Mouse (Mus musculus) liver, postnatal 0 days (tissue): ENCODE measurements around the gene Ehhadh.

Source experiments
- CTCF ChIP-seq: sonication (generic); IDR thresholded peaks from 2 replicates; pipeline ENCODE4 v1.5.1; 2016; ENCODE audit warnings: antibody characterized with exemption, low read depth
- EP300 ChIP-seq: IDR thresholded peaks from 2 replicates; pipeline ENCODE4 v1.6.1; 2016; ENCODE audit warnings: antibody characterized with exemption, low read depth, mild to moderate bottlenecking

DNA sequence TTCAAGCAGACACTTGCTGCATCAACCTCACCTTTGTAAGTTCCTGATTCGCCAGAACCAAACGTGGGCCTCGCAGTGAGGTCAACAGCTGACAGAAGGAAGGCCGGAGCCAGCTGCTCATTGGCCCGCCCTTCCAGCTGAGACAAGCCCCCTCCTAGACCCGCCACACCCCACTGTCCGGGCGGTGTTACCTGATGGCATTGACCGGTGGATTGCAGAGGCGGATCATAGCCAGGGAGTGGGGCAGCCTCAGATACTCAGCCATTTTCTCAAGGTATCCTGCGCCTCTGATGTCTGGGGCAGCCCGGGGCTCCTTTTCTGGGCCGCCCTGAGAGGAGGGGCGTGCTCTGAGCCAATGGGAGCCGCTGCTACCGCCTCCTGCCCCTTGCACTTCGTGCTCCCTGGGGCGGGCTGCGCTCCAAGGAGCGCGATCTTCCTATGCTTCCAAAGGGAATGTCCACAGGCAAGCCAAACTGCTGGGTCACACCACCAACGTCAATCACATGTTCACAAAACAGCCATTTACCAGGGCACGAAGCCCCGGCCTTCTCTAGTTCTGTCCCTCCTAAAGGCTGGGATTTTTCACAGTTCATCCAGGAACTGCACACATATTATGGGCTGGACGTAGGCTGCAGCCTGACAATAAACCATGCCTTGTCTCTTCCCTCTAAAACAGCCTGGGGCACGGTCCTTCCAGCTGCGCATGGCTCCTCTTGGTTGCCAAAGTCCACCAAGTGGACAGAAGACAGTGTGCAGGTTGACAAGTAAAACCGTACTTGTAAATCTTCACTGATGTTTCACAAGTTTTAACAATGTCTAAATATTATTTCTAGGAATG lies at the start of gene Ehhadh:
- TF ChIP-seq CTCF (no peak), EP300 (peak; percentile 71; the same call in 1 of the 2 replicates)
